In genomic region chr17:28373821-28374220, GRCm38 (mm10) we compare ENCODE assay signal across 8 mouse cellular contexts. TPM values are rescaled to one million over a fixed set of nuclear protein-coding genes. Genes with fewer than 3 reads are reported as not detected.
DNase-seq lines count a peak whose midpoint lies in the region; ATAC-seq lines count a peak whose summit lies in the region.

No protein-coding gene starts in this region.

- H3K36me3 ChIP-seq in forebrain, embryonic 11.5 days (ENCODE audit: control insufficient read depth, insufficient read depth, low read length) = no peaks in the 10 kb centered on the region
- H3K36me3 ChIP-seq in forebrain, embryonic 16.5 days (ENCODE audit: control insufficient read depth, insufficient read depth) = no peaks in the 10 kb centered on the region
- no peaks in the 10 kb centered on the region for H3K36me3 ChIP-seq in limb, embryonic 10.5 days

- no peak overlapping the region for H3K4me2 ChIP-seq in forebrain, embryonic 11.5 days (ENCODE audit: low read depth, low read length, severe bottlenecking)
- no peak overlapping the region for H3K4me2 ChIP-seq in forebrain, embryonic 16.5 days (ENCODE audit: low read length)

- H3K4me3 ChIP-seq in forebrain, embryonic 11.5 days (ENCODE audit: low read depth, low read length) = no peak overlapping the region
- no peak overlapping the region for H3K4me3 ChIP-seq in forebrain, embryonic 16.5 days (replicated peaks; ENCODE audit: low read length)
- H3K4me3 ChIP-seq in limb, embryonic 10.5 days = no peak overlapping the region

- no peaks in the 10 kb centered on the region for H3K9me3 ChIP-seq in forebrain, embryonic 11.5 days (ENCODE audit: control insufficient read depth, low read length)
- no peaks in the 10 kb centered on the region for H3K9me3 ChIP-seq in forebrain, embryonic 16.5 days (ENCODE audit: control insufficient read depth, low read length)
- no peaks in the 10 kb centered on the region for H3K9me3 ChIP-seq in limb, embryonic 10.5 days (replicated peaks)

- ATAC-seq in forebrain, embryonic 11.5 days (replicated peaks; ENCODE audit: low FRiP score) = no peak
- ATAC-seq in forebrain, embryonic 16.5 days = no peak
- peak; percentile 86 for ATAC-seq in erythroblast, adult 5-6 weeks (replicated peaks; ENCODE audit: low FRiP score, poor library complexity, severe bottlenecking)

- peaks cover 11% of the 10 kb centered on the region for H3K27me3 ChIP-seq in forebrain, embryonic 11.5 days (ENCODE audit: control insufficient read depth, insufficient read depth, low read length)
- H3K27me3 ChIP-seq in forebrain, embryonic 16.5 days (replicated peaks; ENCODE audit: control insufficient read depth, insufficient read depth, low read length) = peaks cover 11% of the 10 kb centered on the region
- H3K27me3 ChIP-seq in limb, embryonic 10.5 days (ENCODE audit: low read depth, poor library complexity, severe bottlenecking) = peaks cover 39% of the 10 kb centered on the region

- 14% methylated on average over 10 of the region's 10 CpGs for WGBS in forebrain, embryonic 11.5 days
- WGBS in forebrain, embryonic 16.5 days = 14% methylated on average over 10 of the region's 10 CpGs
- 16% methylated on average over 10 of the region's 10 CpGs for WGBS in limb, embryonic 10.5 days

- H3K9ac ChIP-seq in forebrain, embryonic 11.5 days (ENCODE audit: low read length) = no peak overlapping the region
- H3K9ac ChIP-seq in forebrain, embryonic 16.5 days (replicated peaks; ENCODE audit: low read depth, low read length) = no peak overlapping the region

- no peak overlapping the region for H3K27ac ChIP-seq in forebrain, embryonic 11.5 days (ENCODE audit: low read depth, low read length)
- no peak overlapping the region for H3K27ac ChIP-seq in forebrain, embryonic 16.5 days (ENCODE audit: low read length)
- no peak overlapping the region for H3K27ac ChIP-seq in limb, embryonic 10.5 days

- H3K4me1 ChIP-seq in forebrain, embryonic 11.5 days (replicated peaks; ENCODE audit: control insufficient read depth, insufficient read depth, low read length) = no peaks in the 10 kb centered on the region
- H3K4me1 ChIP-seq in forebrain, embryonic 16.5 days (replicated peaks; ENCODE audit: control insufficient read depth, insufficient read depth, low read length) = no peaks in the 10 kb centered on the region
- H3K4me1 ChIP-seq in limb, embryonic 10.5 days = peaks cover 15% of the 10 kb centered on the region

- peak; percentile 79 for DNase-seq in forebrain, embryonic 11.5 days (ENCODE audit: low spot score)
- DNase-seq in 3T3-L1 (ENCODE audit: low read depth, low spot score) (peak; percentile 72), ZHBTc4 (ENCODE audit: low read depth, low spot score) (peak; percentile 90)
- peak; percentile 76 for DNase-seq in limb, embryonic 10.5 days (ENCODE audit: low spot score)
- peak; percentile 34 to 47 for DNase-seq in natural killer cell, adult 2 months (ENCODE audit: low spot score in 2 of 2)
- DNase-seq in yolk sac, embryonic 10.5 days (ENCODE audit: low spot score) = peak; percentile 40

RNA-seq across cellular contexts. Expression of gene Tulp1, which starts 8.8 kb away (rescaled TPM):
- polyA plus RNA-seq in forebrain, embryonic 11.5 days (2014; fragmentation: Nextera tagmentation; extraction: Ambion mirVana) = 2.6 and 4.2 TPM in 2 replicates
- 1.5 and 1.7 TPM in 2 replicates for polyA plus RNA-seq in forebrain, embryonic 16.5 days (2015; fragmentation: Nextera tagmentation; extraction: Ambion mirVana)
- total RNA-seq in erythroblast, adult 5-6 weeks (2015; ENCODE audit: low replicate concordance) = not detected in 2 replicates
- total RNA-seq in erythroblast, adult 5-6 weeks (2017; ENCODE audit: low replicate concordance) = 0.28 TPM in 1 of 2 replicates, not detected in the other
- polyA plus RNA-seq in limb, embryonic 10.5 days (2016; fragmentation: Nextera tagmentation; extraction: Ambion mirVana) = 3.4 and 4.1 TPM in 2 replicates

RNA-seq across cellular contexts. Expression of gene Tead3, which starts 23.2 kb away (rescaled TPM):
- polyA plus RNA-seq in forebrain, embryonic 11.5 days (2014; fragmentation: Nextera tagmentation; extraction: Ambion mirVana) = 5.6 and 5.8 TPM in 2 replicates
- 1.5 and 1.8 TPM in 2 replicates for polyA plus RNA-seq in forebrain, embryonic 16.5 days (2015; fragmentation: Nextera tagmentation; extraction: Ambion mirVana)
- not detected in 2 replicates for total RNA-seq in erythroblast, adult 5-6 weeks (2015; ENCODE audit: low replicate concordance)
- total RNA-seq in erythroblast, adult 5-6 weeks (2017; ENCODE audit: low replicate concordance) = not detected in 2 replicates
- polyA plus RNA-seq in limb, embryonic 10.5 days (2016; fragmentation: Nextera tagmentation; extraction: Ambion mirVana) = 5.2 and 9.8 TPM in 2 replicates

RNA-seq across cellular contexts. Expression of gene Rpl10a, which starts 45.5 kb away (rescaled TPM):
- 468 and 490 TPM in 2 replicates for polyA plus RNA-seq in forebrain, embryonic 11.5 days (2014; fragmentation: Nextera tagmentation; extraction: Ambion mirVana)
- 354 and 367 TPM in 2 replicates for polyA plus RNA-seq in forebrain, embryonic 16.5 days (2015; fragmentation: Nextera tagmentation; extraction: Ambion mirVana)
- 515 and 525 TPM in 2 replicates for total RNA-seq in erythroblast, adult 5-6 weeks (2015; ENCODE audit: low replicate concordance)
- total RNA-seq in erythroblast, adult 5-6 weeks (2017; ENCODE audit: low replicate concordance) = 92.4 and 200 TPM in 2 replicates
- polyA plus RNA-seq in limb, embryonic 10.5 days (2016; fragmentation: Nextera tagmentation; extraction: Ambion mirVana) = 502 and 576 TPM in 2 replicates

Comparison
In these comparisons a context has a peak if more than half of its experiments do, and no peak if none do; other contexts are left out.
1. DNase-seq: peak in every context shown above with its lines; median percentile 90 in ZHBTc4; 79 in forebrain, embryonic 11.5 days; 76 in limb, embryonic 10.5 days; 72 in 3T3-L1; 40 in natural killer cell, adult 2 months; 40 in yolk sac, embryonic 10.5 days.